Mouse (Mus musculus) kidney, postnatal 10 days (tissue): ENCODE measurements around the gene Cldn14.
"Not testable (repeated sequence)": the region's sequence is repeated elsewhere in the genome, so short reads cannot be mapped to it uniquely, and the experiment has no call there.

ENCODE experiments used
- DNase-seq: peaks from one replicate; pipeline ENCODE4 v3.0.0; 2021; ENCODE audit warnings: mixed read lengths

Cldn14 gene

DNA sequence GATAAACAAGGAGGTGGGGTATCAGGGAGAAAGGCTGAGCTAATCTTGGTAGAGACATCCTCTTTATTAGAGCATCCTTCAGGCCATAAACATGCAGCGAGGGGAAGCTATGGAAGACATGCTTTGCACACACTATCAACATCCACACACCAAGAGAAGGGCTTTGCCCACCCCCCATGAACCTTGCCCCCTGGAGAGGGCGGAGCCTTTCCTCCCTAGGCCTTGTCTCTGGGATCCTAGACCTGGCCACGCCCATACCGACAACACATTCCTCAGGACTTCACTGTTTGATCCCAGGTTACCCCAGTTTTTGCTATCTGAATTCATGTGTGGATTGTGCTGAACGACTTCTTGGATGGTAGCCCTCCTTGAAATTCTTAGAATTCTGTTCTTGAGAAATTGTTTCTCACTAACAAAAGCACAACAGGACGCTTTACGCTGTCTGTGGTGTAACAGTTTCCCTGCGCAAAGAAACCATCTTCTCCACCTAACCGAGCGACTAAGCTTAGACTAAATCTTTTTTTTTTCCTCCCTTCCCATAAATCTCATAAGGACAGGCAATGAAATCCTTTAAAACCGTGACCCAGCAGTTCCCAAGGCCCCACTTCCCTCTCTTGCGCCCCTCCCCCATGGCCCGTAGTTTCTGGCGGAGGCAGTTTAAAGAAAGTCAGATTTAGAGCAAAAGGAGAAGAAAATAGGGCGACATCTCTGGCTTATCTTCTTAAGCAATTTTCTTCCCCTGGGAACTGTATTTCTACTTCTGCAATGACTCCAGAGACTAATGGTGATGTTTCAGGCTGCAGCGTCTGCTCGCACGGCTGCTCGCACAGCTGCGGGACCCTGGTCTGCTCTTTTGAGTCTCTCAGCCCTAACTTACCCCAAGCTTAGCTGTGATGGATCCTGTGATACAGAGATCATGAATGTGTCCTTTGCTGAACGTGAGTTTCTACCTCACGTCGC lies 1.7 kb downstream of the Cldn14 start:
- peak; percentile 78 for DNase-seq

DNA sequence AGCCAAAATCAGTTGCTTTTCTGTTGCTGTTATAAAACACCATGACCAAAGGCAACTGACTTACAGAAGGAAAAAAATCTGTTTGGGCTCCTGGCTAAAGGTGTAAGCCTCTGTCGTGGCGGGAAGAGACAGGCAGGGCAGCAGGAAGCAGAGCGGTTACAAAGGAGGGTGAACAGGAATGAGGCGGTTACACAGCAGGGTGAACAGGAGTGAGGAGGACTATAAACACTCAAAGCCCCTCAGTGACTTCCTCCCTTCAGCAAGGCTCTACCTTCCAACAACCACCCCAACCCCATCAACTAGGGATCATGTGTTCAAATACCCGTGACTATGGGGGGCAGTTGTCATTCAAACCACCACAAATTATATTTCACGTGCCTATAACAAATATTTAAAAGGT lies 5.2 kb downstream of the Cldn14 start:
- no peak for DNase-seq

DNA sequence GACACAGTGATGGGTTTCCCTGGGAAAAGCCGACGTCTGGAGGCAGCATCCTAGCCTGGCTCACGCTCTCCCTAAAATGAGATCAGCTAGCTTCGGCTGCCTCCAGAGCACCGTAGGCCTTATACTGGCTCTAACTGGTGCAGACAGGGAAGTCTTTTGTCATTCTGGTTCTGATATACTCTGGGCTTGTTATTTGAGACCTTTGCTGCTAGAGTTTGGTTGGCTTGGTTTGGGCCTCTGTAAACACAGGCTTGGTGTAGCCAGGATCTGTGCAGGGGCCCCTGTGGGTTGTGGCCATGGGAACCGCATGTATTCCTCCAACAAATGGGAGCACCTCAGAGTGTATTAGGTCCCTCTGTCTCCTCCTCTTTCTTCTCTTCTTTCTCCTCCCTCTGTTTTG lies 7.3 kb downstream of the Cldn14 start:
- DNase-seq, result no peak

DNA sequence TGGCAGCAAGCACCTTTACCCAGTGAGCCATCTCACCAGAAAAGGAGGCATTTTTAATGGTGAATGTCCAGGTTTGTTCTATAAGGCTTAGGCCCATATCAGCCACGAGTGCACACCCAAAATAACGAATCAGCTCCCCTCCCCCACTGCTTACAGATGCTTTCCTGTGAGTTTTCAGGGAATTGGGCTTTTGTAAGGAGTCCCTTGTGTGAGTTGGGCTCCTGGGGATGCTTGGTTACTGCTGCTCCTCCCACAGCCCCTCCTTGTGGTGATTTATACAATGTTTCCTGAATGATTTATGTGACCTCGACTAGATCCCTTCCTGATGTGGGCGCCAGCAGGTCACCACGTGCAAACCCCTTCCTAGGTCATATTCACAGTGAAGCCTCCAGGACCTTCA lies 9.7 kb downstream of the Cldn14 start:
- no peak for DNase-seq

DNA sequence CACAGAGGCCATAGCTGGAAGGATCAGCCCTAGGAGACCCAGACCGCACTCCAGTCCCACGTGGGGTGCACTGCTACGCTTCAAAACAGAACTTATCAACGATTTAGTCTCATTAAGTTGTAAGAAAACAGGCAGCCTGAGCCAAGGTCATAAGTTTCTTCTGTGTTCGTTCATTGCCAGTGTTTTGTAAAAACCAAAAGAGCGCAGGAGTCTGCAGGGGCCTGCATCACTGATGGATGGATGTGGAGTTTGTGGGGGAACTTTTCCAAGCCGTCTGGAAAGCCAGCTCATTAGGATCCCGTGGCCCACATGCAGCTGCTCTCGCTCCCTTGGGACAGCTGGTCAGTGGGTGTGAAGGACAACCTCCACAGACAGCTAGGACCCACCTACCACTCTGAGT lies 25.1 kb downstream of the Cldn14 start:
- DNase-seq, result peak; percentile 31

DNA sequence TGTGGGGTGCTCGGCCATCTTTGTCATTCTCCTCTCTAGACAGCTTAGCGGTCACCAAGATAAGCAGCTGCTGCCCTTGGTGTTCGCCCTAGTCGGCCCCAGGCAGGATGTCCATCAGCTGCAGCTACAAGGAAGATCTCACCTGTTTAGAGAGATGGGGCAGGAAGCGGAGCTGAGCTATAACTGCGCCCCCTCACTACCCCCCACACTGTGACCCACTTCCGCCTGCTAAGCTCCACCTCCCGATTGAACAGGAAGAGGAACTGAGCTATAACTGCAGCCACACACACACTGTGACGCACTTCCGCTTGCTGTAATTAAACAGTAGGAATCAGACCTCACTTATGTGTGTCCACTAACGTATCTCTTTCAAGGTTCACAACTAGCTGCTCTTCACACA lies 26.3 kb downstream of the Cldn14 start:
- no peak for DNase-seq

DNA sequence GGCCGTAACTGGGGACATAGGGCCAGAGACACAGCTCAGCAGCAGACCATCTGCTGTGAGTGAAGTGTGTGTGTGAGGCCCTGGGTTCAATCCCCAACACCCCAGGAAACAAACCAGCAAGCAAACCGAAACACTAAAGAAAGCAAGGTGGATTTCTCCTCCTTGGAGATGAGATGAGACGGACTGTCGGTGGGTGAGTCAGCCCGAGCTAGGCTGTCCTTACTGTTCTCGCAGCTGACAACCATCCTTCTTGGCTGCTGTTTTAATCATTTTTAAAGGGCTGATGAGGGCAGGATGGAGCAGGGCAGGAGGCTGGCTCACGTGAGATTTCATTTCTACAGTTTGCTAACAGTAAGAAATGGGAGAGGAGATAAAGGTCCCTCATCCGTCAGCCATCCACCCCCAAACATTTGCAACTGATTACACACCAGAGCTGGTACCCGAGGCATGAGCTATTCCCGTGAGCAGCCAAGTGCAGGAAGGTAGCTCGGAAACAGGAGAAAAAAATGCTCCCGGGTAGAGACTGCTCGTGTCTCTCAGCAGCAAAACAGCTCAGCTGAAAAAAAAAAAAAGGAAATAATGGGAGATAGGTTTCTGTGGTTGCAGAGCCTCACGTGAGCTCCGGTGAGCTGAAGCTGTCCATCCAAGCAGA lies 27.3 kb downstream of the Cldn14 start:
- DNase-seq, result no peak

DNA sequence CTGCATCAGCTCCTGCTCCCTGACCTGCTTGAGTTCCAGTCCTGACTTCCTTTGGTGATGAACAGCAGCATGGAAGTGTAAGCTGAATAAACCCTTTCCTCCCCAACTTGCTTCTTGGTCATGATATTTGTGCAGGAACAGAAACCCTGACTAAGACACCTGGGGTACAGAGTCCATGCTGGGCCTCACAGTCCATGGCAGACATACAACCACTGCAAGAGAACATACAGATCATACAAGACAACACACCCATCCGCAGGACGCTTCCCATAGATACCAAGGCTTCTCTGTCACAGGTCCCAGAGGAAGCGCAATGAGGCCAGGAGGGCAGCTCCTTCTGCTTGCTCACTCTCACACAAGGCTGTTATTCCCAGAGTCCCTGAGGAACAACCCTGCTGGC lies 28.3 kb downstream of the Cldn14 start:
- DNase-seq, result not testable (repeated sequence)

DNA sequence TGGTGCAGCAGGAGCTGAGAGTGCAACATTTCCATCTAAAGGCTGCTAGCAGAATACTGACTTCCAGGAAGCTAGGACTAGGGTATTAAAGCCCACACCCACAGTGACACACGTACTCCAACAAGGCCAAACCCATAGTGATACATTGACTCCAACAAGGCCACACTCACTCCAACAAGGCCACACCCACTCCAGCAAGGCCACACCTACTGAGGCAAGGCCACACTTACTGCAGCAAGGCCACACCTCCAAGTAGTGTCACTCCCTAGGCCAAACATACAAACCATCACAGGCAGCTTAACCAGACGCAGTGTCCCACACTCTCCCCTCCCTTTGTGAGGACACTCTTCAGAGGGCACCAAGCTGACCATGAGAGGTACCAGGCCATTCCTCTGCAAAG lies 29.3 kb downstream of the Cldn14 start:
- DNase-seq, result no peak

DNA sequence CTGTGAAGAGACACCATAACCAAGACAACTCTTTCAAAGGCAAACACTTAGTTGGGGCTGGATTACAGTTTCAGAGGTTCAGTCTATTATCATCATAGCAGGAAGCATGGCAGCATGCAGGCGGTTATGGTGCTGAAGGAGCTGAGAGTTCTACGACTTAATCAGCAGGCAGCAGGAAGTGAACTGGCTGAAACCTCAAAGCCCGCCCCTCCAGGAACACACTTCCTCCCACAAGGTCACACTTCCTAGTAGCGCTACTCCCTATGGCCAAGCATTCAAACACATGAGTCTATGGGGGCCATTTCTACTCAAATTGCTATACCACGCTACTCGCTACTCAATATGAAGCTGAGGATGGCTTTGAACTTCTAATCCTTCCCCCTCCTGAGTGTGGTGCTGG lies 31.1 kb downstream of the Cldn14 start:
- no peak for DNase-seq

DNA sequence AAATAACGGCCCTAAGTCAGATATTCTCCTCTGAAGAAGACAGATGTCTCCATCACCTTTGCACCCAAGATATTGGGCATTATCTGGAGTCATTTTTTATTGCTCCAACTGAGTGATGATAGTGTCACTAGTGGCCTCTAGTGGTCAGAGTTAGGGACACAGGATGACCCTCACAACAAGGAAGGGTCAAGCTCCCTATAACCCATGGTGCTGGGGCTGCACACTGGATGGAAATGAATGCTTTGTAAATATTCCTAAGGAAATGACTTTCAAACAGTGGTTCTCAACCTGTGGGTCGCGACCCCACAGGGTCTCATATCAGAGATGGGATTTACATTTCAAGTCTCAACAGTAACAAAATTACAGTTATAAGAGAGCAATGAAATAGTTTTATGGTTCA lies 31.7 kb downstream of the Cldn14 start:
- peak; percentile 30 for DNase-seq

DNA sequence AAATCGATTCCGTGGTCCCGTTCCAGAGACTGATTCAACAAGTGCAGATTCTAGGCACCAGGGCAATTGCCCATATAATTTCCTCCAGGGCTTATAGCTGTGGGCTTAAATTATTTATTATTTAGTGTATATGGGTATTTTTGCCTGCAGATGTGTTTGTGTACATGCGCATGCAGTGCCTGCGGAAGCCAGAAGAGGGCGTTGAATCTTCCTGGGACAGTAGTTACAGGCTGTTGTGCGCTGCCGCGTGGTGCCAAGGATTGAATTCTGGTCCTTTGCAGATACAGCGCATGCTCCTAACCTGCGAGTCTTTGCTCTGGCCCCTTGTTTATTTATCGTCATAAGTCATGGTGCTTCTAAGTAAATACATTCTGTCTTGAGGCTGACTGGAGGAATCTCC lies 33.2 kb downstream of the Cldn14 start:
- DNase-seq, result no peak

DNA sequence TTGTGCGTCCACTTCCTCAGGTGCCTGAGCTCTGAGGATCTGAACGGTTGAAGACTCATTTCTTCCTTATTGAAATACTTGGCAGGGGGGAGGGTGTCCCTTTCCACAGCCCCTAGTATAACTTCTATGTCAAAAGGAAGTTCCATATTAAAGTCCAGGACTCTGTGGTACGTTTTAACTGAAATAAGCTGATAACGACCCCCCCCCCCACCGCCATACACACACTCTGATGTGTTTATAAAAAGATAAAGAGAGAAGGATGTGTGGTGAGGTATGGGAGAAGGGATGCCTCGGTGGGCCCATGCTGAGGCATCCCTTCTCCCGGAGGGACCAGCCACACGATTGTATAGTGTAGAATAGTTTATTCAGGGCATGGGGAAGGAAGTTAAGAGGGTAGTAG lies 34.4 kb downstream of the Cldn14 start:
- DNase-seq, result no peak

DNA sequence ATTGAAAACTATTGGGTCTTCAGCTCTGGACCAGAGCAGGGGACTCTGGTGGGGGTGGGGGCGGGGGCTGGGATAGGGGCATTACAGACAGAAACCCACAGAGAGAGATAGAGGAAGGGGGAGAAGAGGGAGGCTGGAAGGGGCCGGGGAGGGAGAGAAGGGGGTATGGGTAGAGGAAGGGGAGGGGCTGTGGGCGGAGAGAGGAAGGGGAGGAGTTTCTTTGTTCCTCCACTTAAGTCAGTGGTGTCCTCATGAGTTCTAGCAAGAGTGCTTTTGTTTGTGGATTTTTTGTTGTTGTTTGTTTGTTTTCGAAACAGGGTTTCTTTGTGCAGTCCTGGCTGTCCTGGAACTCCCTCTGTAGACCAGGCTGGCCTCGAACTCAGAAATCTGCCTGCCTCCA lies 35.1 kb downstream of the Cldn14 start:
- peak; percentile 24 for DNase-seq

DNA sequence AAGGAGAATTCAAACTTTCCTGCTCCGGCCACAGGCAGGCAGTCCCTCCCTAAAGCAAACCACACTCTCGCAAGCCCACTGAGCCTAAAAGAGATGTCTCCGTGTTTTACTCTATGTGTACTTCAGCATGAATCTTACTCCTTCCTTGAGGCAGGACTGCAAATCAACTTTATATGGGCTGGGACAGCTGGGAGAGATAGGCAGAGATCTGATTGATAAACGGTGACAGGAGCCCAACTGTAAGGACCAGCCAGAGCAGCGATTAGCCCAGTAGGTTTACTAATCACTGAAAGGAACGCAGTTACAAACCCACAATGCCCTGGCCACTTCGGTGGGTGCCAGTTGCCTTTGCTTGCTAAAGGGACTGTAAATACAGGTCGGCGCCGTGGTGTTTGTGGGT lies 35.5 kb downstream of the Cldn14 start:
- no peak for DNase-seq

DNA sequence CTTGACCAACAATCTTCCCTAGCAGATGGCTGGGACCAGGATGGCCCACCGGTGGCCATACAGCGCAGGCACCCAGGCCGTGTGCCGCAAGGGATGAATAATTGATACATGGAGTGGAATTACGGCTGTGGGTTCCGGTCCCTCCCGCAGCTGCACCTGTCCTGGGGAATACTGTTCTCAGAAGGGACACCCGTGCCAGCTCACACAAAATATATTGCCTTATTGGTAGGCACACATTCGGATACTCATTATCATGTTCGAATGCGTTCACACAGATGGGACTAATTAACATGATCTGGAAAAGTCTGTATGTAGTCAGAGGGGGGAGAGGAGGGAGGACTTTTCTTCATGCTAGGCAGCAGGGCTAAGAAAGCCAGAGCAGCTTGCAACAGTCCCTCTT lies 37.6 kb downstream of the Cldn14 start:
- no peak for DNase-seq

DNA sequence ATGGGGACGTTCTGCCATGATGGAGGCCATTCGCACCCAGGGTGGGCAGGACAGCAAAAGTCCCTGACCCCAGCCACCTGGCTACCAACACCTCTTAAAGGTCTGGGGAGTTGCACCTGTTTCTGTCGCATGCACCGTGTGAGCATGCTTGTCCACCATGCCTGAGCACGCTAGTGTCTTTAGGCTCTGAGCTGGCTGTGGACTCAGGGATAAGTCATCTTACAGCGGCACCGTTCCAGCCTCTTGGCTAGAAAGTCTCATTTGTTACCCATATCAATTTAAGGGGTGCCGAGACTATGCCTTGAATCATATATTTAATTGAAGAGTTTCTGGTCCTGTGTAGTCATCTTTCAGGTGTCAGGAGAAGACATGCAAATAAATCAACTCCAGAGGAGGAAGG lies 40.7 kb downstream of the Cldn14 start:
- no peak for DNase-seq

DNA sequence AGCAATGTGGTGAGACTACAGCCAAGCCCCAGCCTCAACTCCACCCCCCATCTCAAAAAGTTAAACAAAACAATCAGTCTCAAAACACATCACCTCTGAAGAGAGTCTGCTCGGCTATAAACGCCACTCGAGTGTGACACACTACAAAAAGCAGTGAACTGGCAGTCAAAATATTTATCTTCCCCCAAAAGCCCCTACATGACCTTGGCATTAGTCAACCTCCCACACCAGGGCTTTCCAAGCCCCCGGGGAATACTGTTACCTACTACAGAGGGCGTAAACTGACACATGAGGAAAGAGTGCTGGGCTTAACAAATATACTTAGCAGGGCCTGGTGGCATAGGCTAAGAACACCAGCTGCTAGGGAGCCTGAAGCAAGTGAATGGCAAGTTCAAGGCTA lies 46.4 kb downstream of the Cldn14 start:
- DNase-seq, result peak; percentile 16

DNA sequence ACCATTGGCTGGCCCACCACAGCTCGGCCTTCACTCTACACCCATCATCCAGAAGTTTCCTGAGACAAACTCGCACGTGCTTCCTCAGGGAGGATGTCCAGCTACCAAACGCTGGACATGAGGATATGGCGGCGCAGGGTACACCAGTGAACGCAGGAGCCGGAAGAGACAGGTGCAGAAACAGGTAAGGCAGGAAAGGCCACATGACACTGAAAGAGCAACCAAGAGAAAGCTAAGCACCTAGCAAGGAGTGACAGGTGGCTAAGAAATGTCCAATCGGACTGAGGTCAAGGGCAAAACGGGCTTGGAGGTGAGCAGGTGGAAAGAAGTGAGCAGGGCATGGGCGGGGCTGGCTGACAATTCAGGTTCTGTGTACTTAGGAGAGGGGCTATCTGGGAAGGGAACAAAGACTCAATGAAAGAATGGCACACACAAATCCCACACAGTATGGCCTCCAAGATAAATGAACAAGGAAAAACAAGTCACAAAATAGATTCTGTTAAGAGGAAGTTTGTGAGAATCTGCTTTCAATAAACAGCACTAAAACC lies 47.5 kb downstream of the Cldn14 start:
- no peak for DNase-seq

DNA sequence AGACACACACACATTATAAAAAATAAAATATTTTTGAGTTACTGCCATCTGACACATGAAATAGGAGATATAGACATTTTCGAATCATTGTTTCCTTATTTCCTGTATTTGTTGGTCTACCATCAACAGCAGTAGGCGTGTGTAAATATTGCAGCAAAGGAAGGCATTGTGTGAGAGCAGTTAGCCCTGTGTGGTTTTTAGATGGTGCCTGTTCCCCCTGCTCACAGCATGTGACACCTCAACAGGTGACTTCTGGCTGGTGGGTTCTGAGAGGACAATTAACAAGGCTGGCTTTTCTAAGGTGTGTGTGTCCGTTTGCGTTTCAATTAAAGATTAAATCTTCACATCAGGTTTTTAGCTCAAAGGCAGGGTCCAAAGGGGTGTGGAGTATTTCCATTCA lies 48.1 kb downstream of the Cldn14 start:
- no peak for DNase-seq

DNA sequence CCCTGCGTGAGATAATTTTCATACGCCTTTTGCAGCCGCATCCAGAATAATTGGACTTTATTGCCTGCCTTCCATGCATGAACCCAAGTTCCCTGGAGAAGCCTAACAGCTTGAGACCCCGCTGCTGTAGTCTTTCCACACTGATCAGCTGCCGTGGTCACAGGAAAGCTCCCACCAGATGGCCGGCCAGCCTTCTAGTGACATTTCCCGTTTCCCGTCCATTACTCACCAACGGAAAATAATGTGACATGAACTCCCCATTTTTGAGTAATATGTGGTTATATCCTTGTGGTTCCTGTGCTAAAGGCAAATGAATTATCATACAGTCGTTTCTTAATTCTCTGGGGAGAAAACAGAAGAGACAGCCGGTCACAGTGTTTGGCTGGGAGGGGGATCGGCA lies 51.2 kb downstream of the Cldn14 start:
- DNase-seq, result peak; percentile 71

DNA sequence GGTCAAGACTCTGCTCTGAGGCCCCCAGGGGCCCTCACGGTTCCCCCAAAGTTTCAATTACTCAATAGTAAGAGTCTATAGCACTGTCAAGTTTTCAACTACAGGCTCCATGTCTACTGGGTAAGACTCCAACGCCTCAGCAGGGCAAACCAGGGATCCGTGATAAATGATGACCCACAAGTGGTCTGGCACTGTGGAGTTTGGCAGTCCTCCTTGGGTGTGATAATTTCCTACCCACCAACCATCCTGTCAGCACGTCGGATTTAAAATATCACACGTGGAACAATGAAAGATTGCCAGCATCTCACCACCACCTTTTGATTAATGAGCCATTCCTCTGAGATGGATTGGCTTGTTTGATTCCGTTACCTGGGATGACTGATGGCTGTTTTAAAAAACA lies 51.7 kb downstream of the Cldn14 start:
- DNase-seq, result no peak

DNA sequence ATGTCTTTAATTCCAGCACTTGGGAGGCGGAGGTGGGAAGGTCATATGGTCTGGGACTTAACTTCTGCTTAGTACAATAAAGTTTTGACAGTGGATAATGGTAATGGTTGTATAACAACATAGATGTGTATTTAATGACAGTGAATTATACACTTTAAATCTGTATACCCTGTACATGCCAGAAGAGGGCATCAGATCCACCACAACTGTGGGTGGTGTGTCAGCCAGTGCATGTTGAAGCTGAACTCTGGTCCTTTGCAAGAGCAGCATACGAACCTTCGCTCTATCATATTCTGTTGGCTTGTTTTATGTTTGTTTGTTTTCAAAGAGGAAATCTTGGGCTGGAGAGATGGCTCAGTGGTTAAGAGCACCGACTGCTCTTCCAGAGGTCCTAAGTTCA lies 61.2 kb downstream of the Cldn14 start:
- DNase-seq, result no peak

DNA sequence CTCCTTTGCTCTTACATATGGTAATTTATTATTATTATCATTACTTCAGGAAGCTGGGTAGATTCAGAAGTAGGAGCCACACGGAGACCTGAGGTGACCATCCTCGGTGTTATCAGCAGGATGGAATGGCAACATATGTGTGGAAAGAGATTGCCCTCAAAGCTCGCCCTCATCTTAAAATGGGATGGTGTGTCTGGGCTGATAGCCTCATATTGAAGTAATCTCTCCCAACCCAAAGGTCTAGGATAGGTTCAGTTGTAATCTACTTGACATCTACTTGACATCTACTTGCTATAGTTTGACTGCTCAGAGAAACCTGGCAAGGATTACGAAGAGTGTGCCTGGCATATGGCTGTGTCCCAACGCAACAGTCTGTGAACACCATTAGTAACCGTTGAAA lies 64.3 kb downstream of the Cldn14 start:
- no peak for DNase-seq
